Mouse (Mus musculus) heart, adult 8-10 months (tissue): ENCODE data around the gene Lrrc1. TPM values are rescaled to one million over a fixed set of nuclear protein-coding genes. Genes with fewer than 3 reads are reported as not detected.
A peak's percentile ranks its signal among the peaks of the same experiment; 100 is the strongest.

Experiments used
- DNase-seq: peaks from one replicate; pipeline ENCODE4 v3.0.0; 2022; ENCODE audit warnings: low spot score
- total RNA-seq, 4 experiments: library from RNA; stranded (reverse); gene quantifications; 2 replicates each; pipeline ENCODE4 v1.2.4; 2022

The Lrrc1 gene
- total RNA-seq, 4 experiments from 2014 or later: 15.5 to 19.9 (median 16.8) TPM

- DNase-seq: peak; percentile 56
Measured at GRCm38 (mm10) chr9:77463861-77464260, 80.8 kb downstream of the Lrrc1 start.

GRCm38 (mm10) chr9:77463195-77463594 lies 81.5 kb downstream of the Lrrc1 start:
- no peak for DNase-seq

GRCm38 (mm10) chr9:77461371-77461915 lies 83.2 kb downstream of the Lrrc1 start:
- DNase-seq: no peak

- DNase-seq: no peak
Measured at GRCm38 (mm10) chr9:77460408-77460807, 84.3 kb downstream of the Lrrc1 start.

DNA sequence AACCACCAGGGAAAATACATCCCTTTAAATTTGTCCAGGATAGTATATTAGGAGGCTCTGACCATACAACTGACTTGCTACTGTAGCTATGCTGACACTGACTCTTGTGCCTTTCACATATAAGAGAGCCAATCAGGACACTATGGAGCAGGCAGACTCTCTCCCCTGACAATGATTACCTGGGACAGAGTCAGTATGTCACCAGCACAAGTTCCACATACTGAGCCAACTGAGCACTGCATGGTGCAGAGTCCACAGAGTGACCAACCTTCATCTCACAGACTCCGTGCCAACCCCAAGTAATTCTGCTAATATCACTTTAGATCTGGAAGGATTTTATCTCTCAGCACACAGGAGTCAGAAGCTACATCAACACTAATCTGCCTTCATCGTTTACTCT lies 85.3 kb downstream of the Lrrc1 start:
- DNase-seq: no peak

DNA sequence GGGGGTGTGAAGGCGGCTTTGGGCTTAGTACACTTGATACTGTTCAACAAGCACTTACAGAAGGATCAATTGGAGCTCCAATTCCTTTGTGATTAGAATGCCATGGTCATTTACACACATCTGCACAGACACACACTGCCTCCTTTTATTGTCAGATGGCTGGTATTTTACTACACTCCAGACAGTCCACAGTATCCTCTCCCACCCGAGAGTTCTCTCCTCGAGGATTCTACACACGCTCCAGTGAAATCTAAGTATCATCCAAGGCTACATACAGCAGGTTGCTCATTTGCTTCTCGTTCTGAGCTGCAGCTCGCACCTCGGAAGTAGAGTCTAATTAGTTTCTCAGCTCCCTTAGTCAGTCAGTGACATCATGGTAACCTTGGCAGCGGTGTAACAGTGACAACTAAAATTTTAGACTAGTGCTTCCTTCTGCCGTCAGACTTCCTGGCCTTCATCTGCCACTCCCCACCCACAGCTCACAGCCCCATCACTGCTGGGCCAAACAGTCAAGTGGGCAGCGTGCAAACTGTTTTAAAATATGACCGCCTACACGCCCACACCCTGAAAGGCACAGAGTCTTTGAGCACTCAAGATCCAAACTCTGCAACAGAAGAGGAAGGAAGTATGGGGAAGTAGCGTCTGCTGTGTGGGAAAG lies 88.4 kb downstream of the Lrrc1 start:
- no peak for DNase-seq

DNA sequence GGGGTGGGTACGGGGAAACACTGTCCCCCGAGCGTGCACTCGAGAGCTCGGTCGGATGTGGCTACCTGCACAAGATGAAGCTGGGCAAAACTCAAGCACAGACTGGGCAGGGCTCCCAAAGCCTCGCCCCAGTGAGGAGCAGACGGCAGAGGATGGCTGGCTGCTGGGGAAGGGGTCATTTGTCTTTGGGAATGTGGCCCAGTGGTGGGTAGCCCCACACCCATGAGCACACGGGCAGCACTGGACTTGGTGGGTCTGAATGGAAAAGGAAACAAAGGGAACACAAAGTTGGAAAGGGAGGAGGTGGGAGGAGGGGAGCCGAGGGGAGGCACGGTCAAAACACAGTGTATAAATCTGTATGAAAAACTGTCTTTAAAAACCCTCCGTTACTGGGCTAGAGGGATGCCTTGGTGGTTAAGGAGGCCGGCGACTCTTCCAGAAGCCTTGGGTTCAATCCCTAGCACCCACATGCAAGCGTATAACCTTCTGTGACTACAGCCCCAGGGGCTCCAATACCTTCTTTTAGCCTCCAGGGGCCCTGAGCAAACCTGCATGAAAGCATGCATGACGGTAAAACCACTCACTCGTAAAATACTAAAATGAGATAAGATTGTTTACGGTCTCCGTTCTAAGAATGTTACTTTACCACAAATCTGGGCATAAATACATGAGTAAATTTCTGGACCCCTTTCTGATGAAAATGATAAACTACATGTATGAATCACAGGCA lies 89.1 kb downstream of the Lrrc1 start:
- no peak for DNase-seq

DNA sequence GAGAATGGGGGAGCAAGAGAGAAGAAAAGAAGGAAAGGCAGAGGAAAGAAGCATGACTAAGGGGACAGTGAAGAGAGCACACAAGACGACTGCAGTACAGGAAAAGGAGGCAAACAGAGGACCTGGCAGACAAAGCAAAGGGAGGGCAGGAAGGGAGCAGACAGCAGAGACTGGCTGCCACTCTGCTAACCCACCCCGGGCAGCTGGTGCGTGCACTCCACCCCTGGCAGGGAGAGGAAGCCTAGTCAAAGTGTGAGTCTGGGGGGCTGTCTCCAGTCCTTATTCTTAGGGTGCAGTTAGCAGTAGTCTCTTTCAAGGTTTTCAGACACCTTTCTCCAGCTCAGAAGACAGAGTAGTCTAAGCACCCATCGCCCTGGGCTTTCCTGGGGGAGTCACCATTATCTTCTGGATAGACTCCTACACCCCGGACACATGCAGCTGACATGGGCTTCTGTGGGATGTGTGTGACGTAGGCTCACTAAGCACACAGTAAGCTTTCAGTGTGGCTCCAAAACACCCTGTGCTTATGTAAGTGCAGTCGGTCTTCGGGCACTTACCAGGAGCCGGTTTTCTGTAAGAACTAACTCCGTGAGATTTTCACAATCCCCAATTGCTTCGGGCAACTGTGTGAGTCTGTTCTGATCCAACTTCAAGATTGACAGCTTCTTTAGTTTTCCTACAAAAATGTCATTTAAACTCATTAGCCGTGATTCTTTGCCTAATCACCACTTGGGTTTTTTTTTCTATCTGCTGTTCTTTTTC lies 92.4 kb downstream of the Lrrc1 start:
- DNase-seq: no peak

DNA sequence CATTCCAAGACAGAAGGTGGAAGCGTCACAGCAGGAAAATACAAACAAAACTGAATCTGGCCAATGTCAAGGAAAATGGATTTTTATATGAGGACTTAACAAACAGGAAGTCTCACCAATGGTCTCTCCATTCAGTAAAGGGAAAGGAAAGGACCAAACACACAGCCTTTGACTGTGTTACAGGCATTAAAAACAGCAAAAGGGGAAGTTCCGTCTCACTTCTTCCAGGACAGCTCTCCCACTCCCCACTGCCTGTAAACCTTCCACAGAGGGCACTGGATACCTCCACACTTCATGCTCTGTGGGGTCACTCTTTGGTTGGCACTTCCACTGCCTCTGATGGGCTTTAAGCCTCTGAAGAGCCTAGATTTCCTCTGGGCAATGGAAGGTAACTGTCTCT lies 94.2 kb downstream of the Lrrc1 start:
- DNase-seq: no peak

DNA sequence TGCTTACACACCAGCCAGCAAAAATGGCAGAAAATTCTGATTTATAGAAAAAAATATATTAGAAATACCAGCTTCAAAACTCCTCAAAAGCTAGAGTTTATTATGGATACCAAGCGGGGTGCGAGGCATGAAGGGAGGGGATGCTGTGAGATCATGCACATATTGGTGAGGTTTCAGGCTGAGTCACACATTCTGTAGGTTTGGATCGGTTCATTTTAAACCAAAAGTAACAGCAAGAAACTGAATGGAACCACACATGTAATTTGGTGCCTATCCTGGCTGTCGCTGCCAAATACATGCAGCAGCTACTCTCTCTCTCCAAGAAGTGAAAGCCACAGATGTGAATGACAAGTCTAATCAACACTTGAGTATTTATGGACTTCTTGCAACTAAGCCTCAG lies 99.8 kb downstream of the Lrrc1 start:
- DNase-seq: no peak

GRCm38 (mm10) chr9:77439371-77439770 lies 105.3 kb downstream of the Lrrc1 start:
- DNase-seq: no peak

DNA sequence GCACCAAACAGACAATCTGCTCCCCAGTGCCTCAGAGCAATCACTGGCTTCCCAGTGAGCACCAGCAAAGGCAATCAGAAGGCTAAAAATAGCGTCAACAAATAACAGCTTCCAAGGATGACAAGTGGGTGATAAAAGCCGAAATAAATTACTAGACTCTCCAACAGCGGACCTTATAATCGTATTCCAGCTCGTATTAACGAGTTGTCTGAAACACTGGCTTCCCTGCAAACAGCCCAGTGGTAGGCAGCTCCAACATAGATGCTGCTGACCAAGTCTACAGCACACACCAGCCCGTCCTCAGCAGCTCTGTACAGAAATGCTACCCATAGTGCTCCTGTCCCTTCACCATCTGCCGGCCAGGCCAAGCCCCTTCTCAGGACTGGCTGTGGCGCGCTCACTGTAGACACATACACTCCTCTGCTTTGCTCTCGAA lies 105.8 kb downstream of the Lrrc1 start:
- peak; percentile 44 for DNase-seq

DNA sequence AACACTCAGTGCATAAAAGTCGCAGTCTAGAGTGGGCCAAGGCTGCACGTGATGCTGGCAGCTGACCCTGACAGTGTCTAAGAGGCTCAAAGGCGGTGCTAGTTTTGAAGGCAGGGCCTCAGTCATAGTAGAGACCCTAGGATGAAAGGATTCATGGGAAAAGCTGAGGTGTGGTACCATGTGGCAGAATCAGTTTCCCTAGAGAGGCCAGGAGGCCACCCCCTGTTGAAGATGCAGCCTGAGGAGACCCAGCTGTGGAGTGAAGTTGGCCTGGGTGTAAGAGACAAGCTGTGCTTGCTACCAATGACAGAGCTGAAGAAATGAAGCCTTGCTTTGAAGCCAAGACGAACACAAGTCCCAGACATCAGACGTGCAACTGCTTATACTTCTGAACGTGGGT lies 107.5 kb downstream of the Lrrc1 start:
- no peak for DNase-seq

DNA sequence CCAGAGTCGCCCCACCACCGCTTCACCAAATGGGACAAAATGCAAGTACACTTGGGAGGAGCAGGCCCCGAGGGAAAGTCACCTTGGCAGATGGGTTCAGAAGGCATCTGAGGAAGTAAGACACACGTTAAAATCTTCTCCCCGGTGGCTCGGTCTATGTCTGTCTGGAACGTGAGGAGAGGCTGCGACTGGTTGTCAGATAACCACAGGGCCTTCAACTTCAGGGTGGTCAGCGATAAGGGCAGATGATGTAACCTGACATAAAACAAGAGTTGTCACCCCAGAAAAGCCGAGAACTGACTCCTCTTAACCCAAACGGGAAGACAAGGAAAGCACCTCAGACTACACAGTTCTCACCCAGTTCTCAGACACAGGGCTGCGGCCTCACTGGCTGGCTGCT lies 109.7 kb downstream of the Lrrc1 start:
- no peak for DNase-seq

GRCm38 (mm10) chr9:77433476-77433875 lies 111.2 kb downstream of the Lrrc1 start:
- DNase-seq: peak; percentile 20

DNA sequence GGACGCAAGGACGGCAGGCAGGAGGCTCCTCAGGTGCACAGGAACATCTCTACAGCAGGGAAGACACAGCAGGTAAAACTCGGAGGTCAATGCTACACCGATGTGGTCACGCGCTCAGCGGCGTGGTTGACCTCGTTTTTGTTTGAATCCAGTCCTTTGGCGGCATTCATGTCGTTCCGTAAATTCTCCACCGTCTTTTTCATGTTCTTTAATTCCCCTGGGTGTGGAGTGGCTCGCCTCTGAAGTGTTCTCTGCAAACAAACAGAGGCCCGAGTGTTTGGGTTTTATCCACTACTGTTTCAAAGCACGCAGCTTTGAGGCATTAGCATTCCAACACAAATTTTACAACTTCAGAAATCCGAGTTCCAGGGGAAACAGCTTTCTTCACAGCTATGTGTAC lies 112.6 kb downstream of the Lrrc1 start:
- DNase-seq: no peak

DNA sequence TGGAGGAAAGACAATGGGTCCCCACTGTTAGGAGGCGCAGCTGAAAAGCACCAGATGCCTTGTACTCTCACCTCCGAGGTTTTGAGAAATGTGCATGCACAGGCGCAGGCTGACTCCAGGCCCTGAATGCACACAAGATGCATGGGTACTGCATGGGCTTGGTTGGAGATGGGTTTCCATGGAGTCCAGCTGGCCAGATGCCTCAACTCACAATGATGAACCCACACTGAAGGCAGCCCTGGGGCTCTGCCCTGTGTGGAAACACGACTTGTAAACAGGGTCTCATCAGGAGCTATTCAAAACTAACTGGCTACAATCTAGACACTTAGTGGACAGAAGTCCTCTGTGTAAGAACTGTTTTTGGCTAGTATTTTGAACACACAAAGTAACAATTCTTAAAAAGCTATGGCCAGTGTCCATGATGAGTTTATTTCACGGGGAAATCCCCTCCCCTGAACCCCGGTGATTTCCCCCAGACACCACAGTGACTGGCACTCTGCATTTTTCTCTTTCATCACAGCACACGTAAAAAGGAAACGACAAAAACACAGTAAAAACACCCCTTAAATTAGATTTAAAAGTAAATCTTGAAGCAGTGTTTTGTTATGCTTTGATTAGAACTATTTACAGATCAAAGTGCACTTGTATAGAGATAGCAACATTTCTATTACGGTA lies 114.1 kb downstream of the Lrrc1 start:
- no peak for DNase-seq

DNA sequence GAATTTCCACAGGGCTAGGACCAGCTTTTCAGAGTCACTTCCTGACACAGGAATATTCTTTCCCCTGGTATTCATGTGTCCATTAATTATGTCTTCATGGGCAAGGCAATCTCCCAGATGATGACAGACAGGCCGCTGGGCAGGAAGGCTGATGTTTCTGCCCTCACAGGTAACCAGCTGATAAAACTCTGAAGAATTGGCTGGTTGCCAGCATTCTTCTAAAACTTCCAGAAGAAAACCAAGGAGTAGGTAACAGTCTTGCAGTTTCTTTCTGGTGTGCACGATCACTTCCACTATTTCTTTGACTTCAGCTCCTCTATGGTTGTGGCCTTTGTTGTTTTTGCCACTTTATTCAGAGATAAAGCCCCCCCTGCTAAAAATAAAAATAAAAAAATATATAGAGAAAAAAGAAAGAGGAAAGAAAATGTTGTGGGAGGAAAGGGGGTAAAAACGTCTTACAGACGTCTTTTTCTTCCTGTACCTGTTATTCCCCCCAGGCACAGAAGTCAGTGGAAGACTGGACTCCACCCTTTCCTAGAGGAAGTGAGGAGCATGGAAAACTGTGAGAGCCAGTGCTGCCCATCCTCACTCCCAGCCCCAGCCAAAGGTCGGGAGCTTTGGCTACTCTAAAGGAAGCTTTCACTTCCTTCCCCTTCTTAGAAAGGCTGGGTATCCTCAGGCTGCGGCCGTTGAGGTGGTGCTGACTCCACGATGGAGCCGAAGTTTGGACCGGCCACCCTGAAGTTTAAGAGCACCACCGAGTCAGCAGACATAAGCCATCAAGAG lies 115.2 kb downstream of the Lrrc1 start:
- DNase-seq: peak; percentile 16

DNA sequence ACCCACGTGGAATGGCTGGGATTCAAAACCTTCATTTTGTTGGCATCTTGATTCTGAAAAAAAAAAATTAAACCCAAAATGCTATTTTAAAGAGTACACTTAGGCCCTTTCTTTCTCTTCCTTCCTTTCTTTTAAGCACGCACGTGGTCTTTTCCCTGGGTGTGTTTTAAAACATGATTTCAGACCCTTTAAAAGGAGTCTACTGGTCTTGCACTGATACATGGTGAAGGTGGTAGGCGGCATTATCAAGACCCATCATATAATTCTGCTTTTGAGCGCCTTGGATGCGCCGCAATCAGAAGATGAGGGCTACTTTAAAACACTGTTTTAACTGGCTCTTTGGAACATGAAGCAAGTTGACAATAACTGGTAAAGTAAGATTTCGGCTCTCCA lies 115.9 kb downstream of the Lrrc1 start:
- DNase-seq: no peak

- DNase-seq: no peak
Measured at GRCm38 (mm10) chr9:77428115-77428747, 116.4 kb downstream of the Lrrc1 start.
